Mouse (Mus musculus) lung, postnatal 0 days (tissue): ENCODE measurements around the gene Palm2.

ENCODE experiments used
- CTCF ChIP-seq: IDR thresholded peaks from 2 replicates; pipeline ENCODE4 v1.5.1; 2016; ENCODE audit warnings: antibody characterized with exemption, mild to moderate bottlenecking
- EP300 ChIP-seq: IDR thresholded peaks from 2 replicates; pipeline ENCODE4 v1.6.1; 2016; ENCODE audit warnings: antibody characterized with exemption, mild to moderate bottlenecking, control low read depth

- no peak; the same call in 1 of the 2 replicates for TF ChIP-seq EP300
- no peak for TF ChIP-seq CTCF
Measured at GRCm38 (mm10) chr4:57560010-57560409, 126.0 kb downstream of the Palm2 start.
